Mouse (Mus musculus): ENCODE results near the gene Podxl2. TPM values are rescaled to one million over a fixed set of nuclear protein-coding genes. Genes with fewer than 3 reads are reported as not detected.

Podxl2 gene
- 10 to 100 TPM; 61.1 to 65.1 TPM for total RNA-seq (2021)

DNA sequence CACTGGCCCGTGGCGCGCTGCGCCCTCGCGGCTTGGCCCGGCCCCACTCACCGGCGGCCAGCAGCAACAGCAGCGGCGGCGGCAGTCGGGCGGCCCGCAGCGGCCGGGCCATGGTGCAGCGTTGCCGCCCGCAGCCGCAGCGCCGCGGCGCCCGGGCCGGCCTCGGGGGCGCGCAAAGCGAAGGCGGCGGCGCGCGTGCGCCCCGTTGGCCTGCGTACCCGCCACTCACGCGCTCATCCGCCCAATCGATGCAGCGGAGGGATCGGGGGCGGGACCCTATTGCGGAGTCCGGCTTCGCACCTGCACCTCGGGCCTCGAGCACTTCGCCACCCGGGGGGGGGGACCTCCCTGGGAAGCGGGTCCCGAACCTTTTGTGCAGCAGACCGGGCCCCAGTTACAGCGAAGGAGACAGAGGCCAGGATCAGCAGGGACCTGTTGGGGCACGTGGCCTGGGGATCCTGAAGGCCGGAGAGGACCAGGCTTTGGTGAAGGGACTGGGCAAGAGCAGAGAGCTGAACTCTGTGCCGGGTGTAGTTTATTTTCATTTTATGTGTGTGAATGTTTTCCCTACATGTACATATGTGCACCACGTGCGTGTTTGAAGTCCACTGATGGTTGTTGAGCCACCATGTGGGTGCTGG lies at the start of gene Podxl2:
Gene Podxl2, minus strand, starts transcription at position 177 of the 641 bp plus-strand sequence.
- peak; percentile 84 for DNase-seq

DNA sequence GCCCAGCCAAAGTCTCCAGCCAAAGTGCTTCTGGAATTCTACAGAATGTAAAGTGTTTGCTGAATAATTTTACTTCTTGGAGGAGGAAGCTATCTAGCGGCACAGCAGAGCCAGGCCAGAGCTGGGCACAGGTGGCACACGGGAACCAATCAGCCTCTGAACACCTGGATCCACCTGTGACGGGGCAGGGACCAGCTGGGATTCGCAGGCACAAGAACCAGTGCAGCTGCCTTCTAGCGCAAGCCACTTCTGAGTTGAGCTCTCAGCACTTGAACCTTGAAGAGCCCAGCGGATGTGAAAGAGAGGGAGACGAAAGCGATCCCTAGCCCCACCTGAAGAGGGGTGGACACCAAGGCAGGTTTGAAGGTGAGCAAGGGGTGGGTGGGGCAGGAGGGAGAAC lies 44.0 kb upstream of the Podxl2 start:
- DNase-seq: no peak

DNA sequence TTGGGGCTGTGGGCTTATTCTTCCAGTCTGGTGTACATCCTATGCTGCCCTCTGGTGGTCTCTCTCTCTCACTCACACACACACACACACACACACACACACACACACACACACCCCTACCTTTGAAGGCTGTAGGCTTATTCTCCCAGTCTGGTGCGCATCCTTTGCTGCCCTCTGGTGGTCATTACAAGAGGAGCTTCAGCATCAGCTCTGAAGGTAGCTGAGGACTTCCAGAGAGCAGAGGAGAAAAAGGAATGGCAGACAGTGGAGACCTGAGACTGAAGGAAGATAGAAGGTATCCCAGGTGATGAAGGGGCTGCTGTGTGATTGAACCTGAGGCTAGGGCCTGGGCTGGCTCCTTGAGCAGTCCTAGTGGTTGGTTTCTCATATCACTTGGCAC lies 41.3 kb upstream of the Podxl2 start:
- peak; percentile 66 for DNase-seq

DNA sequence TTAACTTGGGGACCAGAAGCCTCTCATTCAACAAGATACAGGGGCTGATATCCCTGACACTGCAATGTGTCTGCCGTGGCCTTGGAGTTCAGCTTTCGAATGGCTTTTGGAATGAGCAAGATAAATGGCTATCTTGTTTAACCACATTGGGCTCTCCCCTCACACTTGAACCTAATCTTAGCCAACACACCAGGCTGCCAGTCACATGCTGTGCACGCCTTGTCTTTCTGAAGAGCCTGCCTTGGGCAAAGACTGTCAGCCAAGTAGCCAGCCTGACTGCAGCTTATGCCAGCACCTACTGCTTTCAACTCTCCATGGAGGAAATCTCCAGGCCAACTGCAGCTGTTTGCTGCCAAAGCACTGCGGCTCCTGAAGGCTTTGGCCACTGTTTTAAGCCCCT lies 40.7 kb upstream of the Podxl2 start:
- peak; percentile 45 for DNase-seq

DNA sequence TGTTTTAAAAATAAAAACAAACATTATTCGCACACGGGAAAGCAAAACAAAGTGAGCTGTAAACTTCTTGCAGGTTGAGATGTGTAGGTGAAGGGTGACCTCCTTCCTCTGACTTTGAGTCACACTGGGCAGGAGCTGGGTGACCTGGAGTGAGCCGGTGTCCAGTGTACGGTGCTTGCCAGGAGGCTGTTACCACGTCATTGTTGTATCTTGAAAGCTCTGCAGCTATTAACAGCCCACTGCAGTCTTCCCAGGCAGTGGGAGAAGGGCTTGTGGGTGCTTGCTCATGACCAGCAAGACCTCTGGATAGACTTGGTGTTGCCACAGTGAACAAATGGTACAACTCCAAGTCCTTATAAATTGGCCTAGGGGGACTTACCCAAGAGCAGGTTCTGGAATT lies 40.0 kb upstream of the Podxl2 start:
- DNase-seq: peak; percentile 62

DNA sequence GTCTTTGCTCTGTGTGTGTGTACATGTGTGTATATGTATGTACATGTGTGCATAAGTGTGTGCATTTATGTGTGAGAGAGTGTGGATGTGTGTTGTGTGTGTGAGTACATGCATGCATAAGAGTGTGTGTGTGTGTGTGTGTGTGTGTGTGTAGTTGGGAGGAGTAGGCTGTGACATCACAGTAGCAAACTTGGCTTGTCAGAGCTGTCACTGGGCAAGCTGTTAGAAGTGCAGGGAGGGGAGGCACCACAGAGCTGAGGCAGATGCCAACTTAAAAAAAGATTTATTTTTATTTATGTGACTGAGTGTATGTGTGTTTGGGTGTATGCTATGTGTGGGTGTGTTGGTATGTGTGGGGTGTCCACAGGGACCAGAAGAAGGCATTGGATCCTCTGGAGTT lies 38.6 kb upstream of the Podxl2 start:
- DNase-seq: no peak

DNA sequence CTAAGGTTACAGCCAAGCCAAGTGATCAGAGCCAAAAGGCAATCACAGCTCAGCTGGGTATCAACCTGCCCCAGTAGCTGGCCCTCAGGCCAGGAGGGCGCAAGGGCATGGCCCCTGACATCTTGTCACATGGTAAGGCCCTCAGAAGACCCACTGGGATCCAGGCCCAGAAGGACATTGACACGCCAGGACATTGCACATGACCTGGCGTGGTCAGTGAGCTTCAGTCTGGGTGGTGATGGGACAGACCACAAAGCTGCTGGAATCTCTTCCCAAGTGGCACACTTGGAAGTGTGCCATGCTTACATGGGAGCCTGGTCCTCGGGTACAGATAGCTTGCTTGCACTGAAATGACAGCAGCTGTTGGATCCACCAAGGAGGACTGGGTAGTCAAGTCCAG lies 38.2 kb upstream of the Podxl2 start:
- peak; percentile 54 for DNase-seq

DNA sequence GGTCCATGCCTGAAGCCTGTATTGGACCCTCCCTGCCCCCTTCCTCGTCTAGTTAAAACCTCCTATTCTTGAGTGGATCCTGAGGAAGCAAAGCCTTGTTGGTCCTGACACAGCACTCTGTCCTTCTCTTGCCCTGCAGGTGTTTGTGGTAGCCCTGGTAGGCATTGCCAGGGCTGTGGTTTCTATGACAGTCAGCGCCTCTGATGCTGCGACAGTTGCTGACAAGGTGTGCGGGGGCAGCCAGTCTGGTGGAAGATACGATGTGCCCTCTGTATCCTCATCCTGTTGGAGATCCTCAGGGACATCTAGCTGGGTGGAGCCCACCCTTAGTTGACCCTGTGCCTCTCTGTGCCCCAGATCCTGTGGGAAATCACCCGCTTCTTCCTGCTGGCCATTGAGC lies 34.3 kb upstream of the Podxl2 start:
- no peak for DNase-seq

DNA sequence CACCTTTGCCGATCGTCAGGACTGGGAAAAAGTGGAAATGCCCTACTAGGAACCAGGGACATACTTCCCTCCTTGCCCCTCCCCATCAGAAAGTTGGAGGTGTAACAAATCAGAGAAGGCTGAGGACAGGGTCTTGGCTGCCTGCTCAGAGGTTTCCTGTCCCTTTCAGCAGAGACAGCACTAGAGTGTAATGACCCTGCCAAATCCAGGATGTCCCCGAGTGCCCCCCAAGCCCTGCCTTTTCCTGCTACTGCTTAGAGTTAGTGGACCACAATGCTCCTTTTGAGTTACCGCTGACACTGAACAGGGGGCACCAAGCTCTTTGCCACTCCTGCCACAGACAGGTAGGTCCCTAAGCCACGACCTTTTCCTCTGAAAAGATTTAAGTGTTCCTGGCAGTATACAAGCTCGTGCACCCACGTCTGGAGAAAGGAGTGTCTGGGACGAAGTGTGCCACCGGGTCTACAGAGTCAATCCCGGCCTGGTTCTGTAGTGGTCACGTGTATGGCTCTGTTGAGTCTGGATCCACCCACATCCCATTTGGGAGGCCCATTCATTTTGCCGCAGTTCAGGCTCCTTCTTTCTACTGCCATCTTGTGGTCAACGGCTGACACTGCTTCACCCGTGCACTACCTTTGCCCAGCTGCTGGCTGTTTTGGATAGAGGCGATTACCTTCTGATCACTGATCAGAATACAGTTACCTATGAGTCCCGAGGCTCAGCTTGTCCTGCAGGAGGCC lies 31.7 kb upstream of the Podxl2 start:
- DNase-seq: peak; percentile 71

DNA sequence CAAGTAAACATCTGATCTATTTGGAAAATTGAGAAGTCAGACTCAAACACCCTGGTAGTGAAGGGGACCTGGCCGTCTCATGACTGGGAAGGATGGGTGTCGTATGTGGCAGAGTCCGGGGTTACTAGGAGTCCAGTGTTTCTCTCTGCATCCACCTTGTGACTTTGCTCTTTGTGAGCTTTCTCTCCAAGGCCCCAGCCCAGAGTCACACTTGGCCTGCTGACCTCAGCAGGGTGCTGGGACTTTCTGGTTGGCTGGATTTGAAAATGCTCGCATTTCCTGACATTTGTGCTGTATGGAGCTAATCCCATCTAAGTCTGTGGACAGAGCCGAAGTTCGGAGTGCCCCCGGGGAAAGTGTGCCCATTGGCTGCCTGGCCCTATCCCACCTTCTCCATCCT lies 30.2 kb upstream of the Podxl2 start:
- DNase-seq: no peak

DNA sequence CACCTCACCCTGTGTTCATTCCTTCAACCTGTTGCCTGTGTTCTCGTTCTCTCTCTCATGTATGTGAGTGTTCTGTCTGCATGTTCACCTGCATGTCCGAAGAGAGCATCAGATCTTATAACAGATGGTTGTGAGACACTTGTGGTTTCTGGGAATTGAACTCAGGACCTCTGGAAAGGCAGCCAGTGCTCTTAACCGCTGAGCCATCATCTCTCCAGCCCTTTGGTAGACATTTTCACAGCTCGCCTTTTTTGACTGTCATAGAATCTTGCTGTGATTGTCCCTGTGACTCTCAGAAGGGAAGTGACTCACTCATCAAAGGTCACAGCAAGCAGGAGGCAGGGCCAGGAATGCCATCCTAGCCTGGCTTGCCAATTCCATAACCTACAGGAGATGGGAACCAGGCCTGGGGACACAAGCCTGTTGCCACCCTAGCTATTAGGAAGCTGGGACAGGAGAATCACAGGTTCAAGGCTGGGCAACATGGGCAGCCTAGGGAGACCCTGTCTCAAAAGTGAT lies 29.7 kb upstream of the Podxl2 start:
- no peak for DNase-seq

DNA sequence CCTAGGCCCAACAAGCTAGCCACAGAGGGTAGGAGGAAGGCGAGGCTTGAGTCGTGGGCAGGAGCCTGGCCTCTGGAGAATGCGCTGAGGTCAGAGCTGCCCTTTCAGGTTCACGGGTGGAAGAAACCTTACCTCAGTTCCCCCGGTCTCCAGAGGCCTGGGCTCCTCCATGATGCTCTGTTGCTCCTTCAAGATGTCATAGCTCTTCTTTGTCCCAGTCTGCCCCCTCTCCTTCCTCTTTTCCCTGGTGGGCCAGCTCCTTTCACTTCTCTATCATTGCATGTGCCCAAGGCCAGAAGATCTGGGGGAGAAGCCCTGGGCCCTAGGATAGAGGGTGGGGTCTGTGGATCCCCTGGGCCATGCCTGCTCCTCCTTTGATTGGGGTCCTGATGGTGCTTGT lies 28.9 kb upstream of the Podxl2 start:
- DNase-seq: no peak

DNA sequence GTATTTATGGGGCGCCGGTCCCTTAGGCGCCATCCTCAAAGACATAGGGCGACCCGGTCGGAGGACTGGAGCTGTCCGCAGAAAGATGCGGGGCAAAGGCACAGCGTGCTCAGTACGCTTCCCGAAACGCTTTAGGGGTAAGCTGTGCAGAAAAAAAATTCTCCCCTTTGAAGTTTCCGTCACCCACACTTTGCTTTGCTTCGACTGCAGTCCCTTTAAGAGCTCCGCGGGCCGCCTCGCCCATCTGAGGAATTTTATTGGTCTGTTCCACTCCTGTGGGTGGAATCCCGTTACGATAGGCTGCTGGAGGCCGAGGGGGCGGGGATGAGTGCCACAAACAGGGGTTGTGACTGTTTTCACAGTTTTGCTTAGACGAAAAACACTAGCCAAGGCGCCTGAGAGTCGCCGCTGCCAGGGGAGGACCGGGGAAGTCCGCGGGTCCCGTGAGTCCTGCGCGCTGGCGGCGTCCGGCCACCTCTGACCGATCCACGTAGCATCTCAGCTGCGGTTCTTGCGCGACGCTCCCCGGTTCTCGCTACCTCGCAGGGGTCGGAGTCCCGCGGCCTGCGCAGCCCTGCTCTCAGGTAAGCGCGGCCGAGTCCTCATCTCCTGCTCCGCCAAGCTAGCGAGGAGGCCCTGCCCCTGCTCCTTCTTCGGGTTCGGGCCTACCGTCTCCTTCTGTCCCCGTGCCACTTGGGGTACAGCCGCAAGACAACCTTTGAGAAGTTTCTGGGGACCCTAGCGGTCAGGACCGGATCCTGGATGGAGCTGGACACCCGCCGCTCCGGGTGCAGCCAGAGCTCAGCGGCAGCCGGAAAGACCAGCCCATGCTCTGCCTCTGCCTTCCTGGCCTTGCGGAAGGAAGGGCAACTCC lies 27.3 kb upstream of the Podxl2 start, which contains the start of gene Tpra1:
Gene Tpra1, plus strand, starts transcription at position 305 of the 874 bp plus-strand sequence.
- peak; percentile 95 for DNase-seq

DNA sequence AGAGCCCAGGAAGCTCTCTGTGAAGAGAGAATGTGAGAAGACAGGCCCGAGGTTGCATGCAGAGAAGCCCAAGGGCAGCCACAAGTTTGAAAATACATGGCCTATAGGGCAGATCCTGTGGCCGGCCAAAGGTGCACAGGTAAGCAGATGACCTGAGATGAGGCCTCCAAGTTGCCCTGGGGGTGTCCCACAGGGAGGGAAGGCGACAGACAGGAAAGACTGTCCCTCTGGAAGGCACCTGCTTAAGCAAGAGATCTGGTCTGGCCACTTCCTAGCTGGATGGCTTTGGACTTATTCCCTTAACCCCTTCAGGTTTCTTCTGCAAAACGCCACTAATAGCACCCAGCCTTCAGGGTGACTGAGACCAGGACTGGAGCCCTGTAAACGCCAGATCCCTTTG lies 26.6 kb upstream of the Podxl2 start:
- DNase-seq: no peak

DNA sequence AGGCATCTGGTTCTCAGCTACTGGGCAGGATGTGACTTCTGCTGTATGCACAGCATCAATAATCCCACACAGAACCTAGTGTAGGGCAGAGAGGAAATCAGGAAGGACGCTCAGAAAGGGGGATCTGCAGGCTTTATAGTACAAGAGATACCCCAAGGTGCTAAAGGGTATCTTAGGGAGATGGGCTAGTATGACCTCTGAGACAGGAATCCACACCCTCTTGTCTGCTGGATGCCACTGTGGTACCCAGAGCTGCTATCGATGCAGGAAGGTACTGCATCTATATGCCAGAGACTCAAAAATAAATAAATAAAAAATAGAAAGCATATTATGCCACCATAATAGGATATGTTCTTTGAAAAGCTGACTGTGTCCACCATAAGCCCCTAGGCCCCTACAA lies 24.8 kb upstream of the Podxl2 start:
- no peak for DNase-seq

DNA sequence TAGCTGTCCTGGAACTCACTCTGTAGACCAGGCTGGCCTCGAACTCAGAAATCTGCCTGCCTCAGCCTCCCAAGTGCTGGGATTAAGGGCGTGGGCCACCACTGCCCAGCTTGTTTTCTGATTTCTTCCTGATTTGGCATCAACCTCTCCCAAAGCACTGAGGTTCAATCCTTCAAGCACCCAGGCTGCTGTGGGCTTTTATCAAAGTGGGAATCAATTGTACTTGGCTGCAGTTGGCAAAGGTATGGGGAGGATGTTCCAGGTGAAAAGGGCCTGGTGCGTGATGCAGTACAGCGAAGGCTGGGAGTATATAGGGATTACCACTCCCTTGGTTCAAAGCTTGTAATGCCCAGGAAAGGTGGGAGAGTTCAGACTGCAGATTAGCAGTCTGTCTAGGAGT lies 24.2 kb upstream of the Podxl2 start:
- DNase-seq: no peak

DNA sequence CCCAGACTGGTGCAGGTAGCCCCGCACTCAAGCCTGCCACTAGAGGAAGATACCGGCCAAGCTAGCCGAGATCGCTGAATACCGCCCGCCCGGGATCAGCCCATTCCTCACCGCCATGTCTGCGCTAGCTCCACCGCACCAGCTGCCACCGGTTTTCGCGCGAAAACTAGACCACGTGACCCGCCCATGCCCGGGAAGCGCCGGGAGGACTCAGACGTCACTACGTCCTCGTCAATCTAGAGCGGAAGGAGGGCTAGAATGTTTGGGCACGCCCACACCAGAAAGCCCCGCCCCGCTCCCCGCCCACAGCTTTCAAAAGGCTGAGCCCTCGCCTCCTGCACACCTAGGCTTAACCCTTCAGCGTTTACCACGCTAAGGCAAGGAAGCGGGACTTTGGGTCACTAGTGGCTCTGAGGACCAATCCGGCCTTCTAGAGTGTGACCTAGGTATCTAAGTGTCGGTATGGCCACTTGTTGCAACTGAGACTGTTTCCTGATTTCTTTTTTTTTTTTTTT lies 23.7 kb upstream of the Podxl2 start, which contains the start of gene Mcm2:
Gene Mcm2, minus strand, starts transcription at position 247 of the 515 bp plus-strand sequence.
- DNase-seq: peak; percentile 97

DNA sequence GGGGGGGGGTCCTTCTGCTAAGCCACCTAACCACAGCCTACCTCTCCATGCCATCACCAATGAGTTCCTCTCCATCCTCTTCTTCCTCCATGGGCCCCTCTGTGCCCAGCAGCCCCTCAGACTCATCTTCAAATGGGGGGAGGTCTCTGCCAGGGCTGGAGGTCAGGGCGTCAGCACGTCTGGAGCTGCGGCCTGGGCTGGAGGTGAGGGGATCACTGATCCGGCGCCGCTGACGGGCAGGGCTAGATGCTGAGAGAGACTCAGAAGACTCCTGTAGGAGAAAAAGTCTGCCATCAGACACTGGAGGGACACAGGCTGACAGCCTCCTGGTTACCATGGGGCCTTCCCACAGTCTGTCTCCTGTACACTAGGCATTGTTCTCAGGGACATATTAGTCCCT lies 22.4 kb upstream of the Podxl2 start:
- no peak for DNase-seq

DNA sequence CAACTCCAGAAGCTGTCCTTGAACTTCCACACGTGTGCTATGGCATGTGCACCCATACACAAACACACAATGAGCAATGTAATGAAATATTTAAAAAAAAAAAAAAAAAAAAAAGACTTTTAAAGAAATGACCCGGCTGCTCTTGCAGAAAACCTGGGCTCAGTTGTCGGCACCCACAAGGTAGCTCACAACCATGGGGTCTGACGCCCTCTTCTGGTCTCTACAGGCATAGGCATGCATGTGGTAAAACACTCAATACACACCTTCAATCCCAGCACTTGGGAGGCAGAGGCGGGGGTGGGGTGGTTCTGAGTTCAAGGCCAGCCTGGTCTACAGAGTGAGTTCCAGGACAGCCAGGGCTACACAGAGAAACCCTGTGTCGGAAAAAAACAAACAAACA lies 21.1 kb upstream of the Podxl2 start:
- no peak for DNase-seq

DNA sequence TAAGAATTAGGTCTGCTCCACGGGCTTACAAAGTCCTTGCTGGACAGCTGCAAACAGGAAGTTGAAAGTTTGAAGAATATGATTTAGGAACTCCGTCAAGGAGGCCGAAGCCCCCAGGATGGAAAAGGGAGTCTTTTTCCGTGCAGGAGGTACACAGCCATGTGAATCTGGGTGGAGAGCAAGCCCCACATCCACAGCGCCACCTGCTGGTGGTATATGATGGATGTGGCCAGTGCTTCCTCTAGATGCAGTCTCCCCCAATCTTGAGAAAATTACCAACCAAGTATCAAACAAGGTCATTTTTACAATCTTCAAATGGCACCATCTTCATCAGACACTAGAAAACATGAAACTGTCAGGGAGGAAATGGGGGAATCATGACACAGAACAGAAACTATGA lies 18.7 kb upstream of the Podxl2 start:
- peak; percentile 74 for DNase-seq

DNA sequence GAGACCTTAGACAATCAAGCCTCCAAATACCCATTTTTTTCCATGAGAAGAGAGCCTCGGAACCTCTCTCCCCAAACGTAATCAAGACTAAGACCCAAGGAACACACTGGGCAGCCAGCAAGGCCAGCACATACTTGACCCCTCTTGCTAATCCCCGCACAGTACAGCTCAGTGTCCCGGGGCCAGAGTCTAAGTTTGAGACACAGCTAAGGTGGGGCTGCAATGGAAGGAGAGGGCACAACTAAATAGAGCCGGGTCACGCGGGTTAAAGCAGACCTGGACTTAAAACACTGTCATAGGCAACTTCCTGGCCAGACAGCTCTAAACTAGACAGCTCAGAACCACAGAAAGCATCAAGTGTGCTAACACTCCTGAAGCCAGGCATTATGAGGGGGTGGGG lies 16.0 kb upstream of the Podxl2 start:
- DNase-seq: no peak

DNA sequence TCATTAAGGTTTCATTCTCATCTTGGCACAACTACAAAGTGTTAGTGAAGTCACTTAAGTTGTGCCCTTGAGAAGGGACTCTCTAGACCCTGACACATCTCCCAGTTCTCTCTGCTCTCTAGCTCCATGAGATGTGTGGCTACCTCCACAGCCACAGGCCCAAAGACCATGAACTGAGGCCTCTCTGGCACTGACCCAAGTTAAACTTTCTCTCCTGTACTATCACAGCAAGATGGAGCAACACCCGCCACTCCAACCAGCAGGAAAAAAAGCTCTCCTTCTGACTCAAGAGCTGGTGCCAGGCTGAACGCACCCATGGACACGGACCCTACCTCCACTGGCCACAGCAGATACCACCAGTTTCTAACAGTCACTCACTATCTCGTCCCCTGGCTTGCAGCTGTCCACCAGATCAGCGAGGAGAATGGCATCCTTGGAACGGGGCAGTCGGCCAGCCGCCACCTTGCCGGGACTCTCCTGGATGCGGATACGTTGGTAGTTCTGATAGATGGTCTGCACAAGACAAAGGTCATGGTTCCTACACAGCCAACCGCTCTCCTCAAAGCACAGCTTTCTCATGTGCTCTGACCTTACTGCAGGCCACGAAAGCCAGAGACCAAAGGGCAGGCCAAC lies 14.7 kb upstream of the Podxl2 start:
- no peak for DNase-seq
